ENCODE assay signal across 10 mouse cellular contexts in the genomic region with DNA sequence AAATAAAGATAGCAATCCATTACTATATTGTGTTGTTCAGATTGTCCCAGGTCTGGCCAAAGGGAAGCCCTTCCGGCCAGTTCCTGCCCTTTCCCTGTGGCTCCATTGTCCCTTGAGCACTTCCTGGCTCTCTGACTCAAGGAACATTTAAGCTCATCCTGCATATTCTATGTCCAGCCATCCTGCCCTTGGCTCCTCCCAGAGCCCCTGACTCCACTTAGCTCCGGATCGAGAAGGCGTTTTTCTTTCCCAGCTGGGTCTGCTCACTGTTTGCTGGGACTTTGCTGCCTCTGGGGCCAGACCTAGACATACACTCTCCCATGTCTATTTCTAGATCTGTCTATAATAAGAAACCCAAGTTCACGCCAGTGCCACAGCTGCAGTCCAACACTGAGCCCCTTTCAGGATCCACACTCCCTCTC. TPM values are rescaled to one million over a fixed set of nuclear protein-coding genes. Genes with fewer than 3 reads are reported as not detected.
DNase-seq lines count a peak whose midpoint lies in the region; ATAC-seq and TF ChIP-seq lines count a peak whose summit lies in the region.
"Had no signal": no experiment of that assay in that cellular context is flagged by ENCODE, and none has a peak within 500 bp of the region (broad histone marks: within the 10 kb centered on the region; RNA-seq: fewer than 3 reads in every experiment).

No protein-coding gene starts in this region.

- H3K4me2 ChIP-seq in intestine, embryonic 14.5 days (ENCODE audit: low read length) = peak overlapping the region; percentile 6; the same call in 1 of the 2 replicates
- H3K4me2 ChIP-seq in intestine, postnatal 0 days (replicated peaks; ENCODE audit: low read depth) = no peak overlapping the region; the same call in 1 of the 2 replicates
- no peak overlapping the region for H3K4me2 ChIP-seq in embryonic facial prominence, embryonic 12.5 days (replicated peaks)
- H3K4me2 ChIP-seq in heart, postnatal 0 days (ENCODE audit: low read depth, low read length) = peak overlapping the region; percentile 16; the same call in 1 of the 2 replicates
- peak overlapping the region; percentile 5; the same call in 1 of the 2 replicates for H3K4me2 ChIP-seq in lung, embryonic 14.5 days
- H3K4me2 ChIP-seq: hindbrain, embryonic 15.5 days had no signal

- no peak; the same call in 1 of the 2 replicates for TF ChIP-seq CTCF in intestine, postnatal 0 days (IDR thresholded peaks at IDR 0.05; ENCODE audit: low read depth)
- 0 out of 2 replicates have a peak, but pooled peaks have one; percentile 4 for TF ChIP-seq CTCF in heart, postnatal 0 days (IDR thresholded peaks at IDR 0.05; ENCODE audit: low read depth)
- TF ChIP-seq CTCF in lung, embryonic 14.5 days (IDR thresholded peaks at IDR 0.05; ENCODE audit: low read depth) = no peak
- no peak for TF ChIP-seq CTCF in layer of hippocampus, adult 2 months (conservative IDR thresholded peaks at IDR 0.05)

- ATAC-seq in intestine, embryonic 14.5 days (replicated peaks; ENCODE audit: low FRiP score, low TSS enrichment, low read depth) = peak; percentile 70; the same call in 1 of the 2 replicates
- ATAC-seq in intestine, postnatal 0 days = no peak
- ATAC-seq in embryonic facial prominence, embryonic 12.5 days (ENCODE audit: insufficient number of reproducible peaks, insufficient read depth, low FRiP score, low TSS enrichment) = no peak
- peak; percentile 70 for ATAC-seq in heart, postnatal 0 days (ENCODE audit: insufficient read depth, low read depth)
- peak; percentile 84 for ATAC-seq in lung, embryonic 14.5 days (ENCODE audit: insufficient read depth)

- TF ChIP-seq EP300 in heart, postnatal 0 days (IDR thresholded peaks at IDR 0.05; ENCODE audit: low read depth) = peak; percentile 12; the same call in 1 of the 2 replicates

- H3K4me1 ChIP-seq in intestine, embryonic 14.5 days (replicated peaks; ENCODE audit: control insufficient read depth, insufficient read depth, low read length) = peaks cover 17% of the 10 kb centered on the region; the same call in 1 of the 2 replicates
- no peaks in the 10 kb centered on the region for H3K4me1 ChIP-seq in intestine, postnatal 0 days (replicated peaks; ENCODE audit: control insufficient read depth, insufficient read depth, low read length)
- H3K4me1 ChIP-seq in embryonic facial prominence, embryonic 12.5 days = no peaks in the 10 kb centered on the region
- peaks cover 17% of the 10 kb centered on the region; the same call in 1 of the 2 replicates for H3K4me1 ChIP-seq in heart, postnatal 0 days (ENCODE audit: control insufficient read depth, insufficient read depth)
- H3K4me1 ChIP-seq in lung, embryonic 14.5 days (ENCODE audit: insufficient read depth) = peaks cover 19% of the 10 kb centered on the region; the same call in 1 of the 2 replicates

- no peak overlapping the region for H3K4me3 ChIP-seq in intestine, embryonic 14.5 days (ENCODE audit: low read depth, low read length)
- H3K4me3 ChIP-seq in intestine, postnatal 0 days (ENCODE audit: low read depth, low read length) = no peak overlapping the region
- no peak overlapping the region for H3K4me3 ChIP-seq in embryonic facial prominence, embryonic 12.5 days
- H3K4me3 ChIP-seq in heart, postnatal 0 days (ENCODE audit: low read depth, low read length) = no peak overlapping the region
- no peak overlapping the region for H3K4me3 ChIP-seq in lung, embryonic 14.5 days (ENCODE audit: low read depth, low read length)
- H3K4me3 ChIP-seq in layer of hippocampus, adult 2 months = no peak overlapping the region
- H3K4me3 ChIP-seq: hindbrain, embryonic 15.5 days had no signal

- H3K9me3 ChIP-seq in intestine, embryonic 14.5 days (ENCODE audit: control insufficient read depth, low read length) = no peaks in the 10 kb centered on the region
- no peaks in the 10 kb centered on the region for H3K9me3 ChIP-seq in intestine, postnatal 0 days (ENCODE audit: control insufficient read depth)
- H3K9me3 ChIP-seq in embryonic facial prominence, embryonic 12.5 days = no peaks in the 10 kb centered on the region
- no peaks in the 10 kb centered on the region for H3K9me3 ChIP-seq in heart, postnatal 0 days (replicated peaks; ENCODE audit: control insufficient read depth, low read length)
- no peaks in the 10 kb centered on the region for H3K9me3 ChIP-seq in lung, embryonic 14.5 days (ENCODE audit: low read depth, low read length)
- H3K9me3 ChIP-seq: hindbrain, embryonic 15.5 days had no signal

- no peak overlapping the region for H3K9ac ChIP-seq in intestine, embryonic 14.5 days (ENCODE audit: low read length)
- no peak overlapping the region for H3K9ac ChIP-seq in intestine, postnatal 0 days (ENCODE audit: low read depth, low read length)
- H3K9ac ChIP-seq in embryonic facial prominence, embryonic 12.5 days = no peak overlapping the region
- no peak overlapping the region for H3K9ac ChIP-seq in heart, postnatal 0 days (replicated peaks; ENCODE audit: low read depth, low read length)
- H3K9ac ChIP-seq in lung, embryonic 14.5 days = no peak overlapping the region
- H3K9ac ChIP-seq: hindbrain, embryonic 15.5 days had no signal

- WGBS in intestine, embryonic 14.5 days = 21% methylated on average over 5 of the region's 5 CpGs
- WGBS in intestine, postnatal 0 days = 36% methylated on average over 5 of the region's 5 CpGs
- 33% methylated on average over 5 of the region's 5 CpGs for WGBS in embryonic facial prominence, embryonic 12.5 days
- 11% methylated on average over 5 of the region's 5 CpGs for WGBS in heart, postnatal 0 days
- WGBS in lung, embryonic 14.5 days = 12% methylated on average over 5 of the region's 5 CpGs

- no peaks in the 10 kb centered on the region for H3K27me3 ChIP-seq in intestine, embryonic 14.5 days (replicated peaks; ENCODE audit: control insufficient read depth, insufficient read depth, low read length)
- H3K27me3 ChIP-seq in intestine, postnatal 0 days (replicated peaks; ENCODE audit: control insufficient read depth, insufficient read depth, low read length) = no peaks in the 10 kb centered on the region
- H3K27me3 ChIP-seq in embryonic facial prominence, embryonic 12.5 days = no peaks in the 10 kb centered on the region
- no peaks in the 10 kb centered on the region for H3K27me3 ChIP-seq in heart, postnatal 0 days (ENCODE audit: control insufficient read depth, insufficient read depth, low read length)
- no peaks in the 10 kb centered on the region for H3K27me3 ChIP-seq in lung, embryonic 14.5 days (ENCODE audit: insufficient read depth, low read length)
- H3K27me3 ChIP-seq: hindbrain, embryonic 15.5 days had no signal

- H3K36me3 ChIP-seq in intestine, embryonic 14.5 days (ENCODE audit: control insufficient read depth, insufficient read depth, low read length) = no peaks in the 10 kb centered on the region
- H3K36me3 ChIP-seq in intestine, postnatal 0 days (ENCODE audit: control insufficient read depth, insufficient read depth) = no peaks in the 10 kb centered on the region
- no peaks in the 10 kb centered on the region for H3K36me3 ChIP-seq in embryonic facial prominence, embryonic 12.5 days
- no peaks in the 10 kb centered on the region for H3K36me3 ChIP-seq in heart, postnatal 0 days (replicated peaks; ENCODE audit: control insufficient read depth, insufficient read depth, low read length)
- H3K36me3 ChIP-seq in lung, embryonic 14.5 days (ENCODE audit: insufficient read depth) = no peaks in the 10 kb centered on the region
- H3K36me3 ChIP-seq: hindbrain, embryonic 15.5 days had no signal

- H3K27ac ChIP-seq in intestine, embryonic 14.5 days (ENCODE audit: low read depth) = peak overlapping the region; percentile 60; the same call in 1 of the 2 replicates
- H3K27ac ChIP-seq in intestine, postnatal 0 days (ENCODE audit: low read depth, low read length) = no peak overlapping the region
- H3K27ac ChIP-seq in embryonic facial prominence, embryonic 12.5 days = peak overlapping the region; percentile 51
- H3K27ac ChIP-seq in heart, postnatal 0 days (ENCODE audit: low read depth) = peak overlapping the region; percentile 83
- H3K27ac ChIP-seq in lung, embryonic 14.5 days (ENCODE audit: low read depth) = peak overlapping the region; percentile 55; the same call in 1 of the 2 replicates
- H3K27ac ChIP-seq in layer of hippocampus, adult 2 months = no peak overlapping the region
- H3K27ac ChIP-seq: hindbrain, embryonic 15.5 days had no signal

- DNase-seq in intestine, embryonic 14.5 days (ENCODE audit: low spot score) = peak; percentile 63
- peak; percentile 63 for DNase-seq in heart, postnatal 0 days (ENCODE audit: low spot score)
- peak; percentile 83 for DNase-seq in lung, embryonic 14.5 days
- DNase-seq in layer of hippocampus, adult 2 months (ENCODE audit: low spot score in 2 of 2) = no peak
- DNase-seq in natural killer cell, adult 2 months (ENCODE audit: low spot score in 2 of 2) = no peak
- no peak for DNase-seq in layer of hippocampus, postnatal 36 days
- DNase-seq: cerebellum, adult 18-20 months had no signal

RNA-seq across cellular contexts. Expression of a gene that starts 26.1 kb away (rescaled TPM):
- polyA plus RNA-seq in intestine, embryonic 14.5 days (2014; fragmentation: Nextera tagmentation; extraction: Ambion mirVana) = 12.1 and 12.7 TPM in 2 replicates
- polyA plus RNA-seq in intestine, postnatal 0 days (2015; fragmentation: Nextera tagmentation; extraction: Ambion mirVana) = 3.1 and 4.2 TPM in 2 replicates
- 16.8 and 18.8 TPM in 2 replicates for polyA plus RNA-seq in embryonic facial prominence, embryonic 12.5 days (2016; fragmentation: Nextera tagmentation; extraction: Ambion mirVana)
- 12.2 and 13.1 TPM in 2 replicates for total RNA-seq in heart, postnatal 0 days (2014; rRNA removed; ENCODE audit: low replicate concordance)
- polyA plus RNA-seq in heart, postnatal 0 days (2015; fragmentation: Nextera tagmentation; extraction: Ambion mirVana) = 2.8 and 3.5 TPM in 2 replicates
- polyA plus RNA-seq in lung, embryonic 14.5 days (2014; fragmentation: Nextera tagmentation; extraction: Ambion mirVana) = 14.3 and 15.6 TPM in 2 replicates
- total RNA-seq in layer of hippocampus, adult 2 months (2021) = 10 to 100 TPM; 19.9 to 20.7 TPM
- 10 to 100 TPM; 19.6 to 20.0 TPM for total RNA-seq in layer of hippocampus, postnatal 36 days (2021)

RNA-seq across cellular contexts. Expression of a gene that starts 55.5 kb away (rescaled TPM):
- polyA plus RNA-seq in intestine, embryonic 14.5 days (2014; fragmentation: Nextera tagmentation; extraction: Ambion mirVana) = 77.1 and 78.0 TPM in 2 replicates
- polyA plus RNA-seq in intestine, postnatal 0 days (2015; fragmentation: Nextera tagmentation; extraction: Ambion mirVana) = 56.4 and 57.3 TPM in 2 replicates
- polyA plus RNA-seq in embryonic facial prominence, embryonic 12.5 days (2016; fragmentation: Nextera tagmentation; extraction: Ambion mirVana) = 95.0 and 99.5 TPM in 2 replicates
- 113 and 139 TPM in 2 replicates for total RNA-seq in heart, postnatal 0 days (2014; rRNA removed; ENCODE audit: low replicate concordance)
- 56.2 and 65.9 TPM in 2 replicates for polyA plus RNA-seq in heart, postnatal 0 days (2015; fragmentation: Nextera tagmentation; extraction: Ambion mirVana)
- polyA plus RNA-seq in lung, embryonic 14.5 days (2014; fragmentation: Nextera tagmentation; extraction: Ambion mirVana) = 77.2 and 83.9 TPM in 2 replicates
- total RNA-seq in layer of hippocampus, adult 2 months (2021) = 10 to 100 TPM; 86.1 to 86.5 TPM
- 10 to 100 TPM; 80.2 to 86.1 TPM for total RNA-seq in layer of hippocampus, postnatal 36 days (2021)

Comparison
In these comparisons a context has a peak if more than half of its experiments do, and no peak if none do; other contexts are left out.
1. ATAC-seq: peak in intestine, embryonic 14.5 days (single experiment), heart, postnatal 0 days (single experiment) and lung, embryonic 14.5 days (single experiment); none in intestine, postnatal 0 days (single experiment) and embryonic facial prominence, embryonic 12.5 days (single experiment).
2. H3K27ac ChIP-seq: peak in intestine, embryonic 14.5 days (single experiment), embryonic facial prominence, embryonic 12.5 days (single experiment), heart, postnatal 0 days (single experiment) and lung, embryonic 14.5 days (single experiment); none in intestine, postnatal 0 days (single experiment) and layer of hippocampus, adult 2 months (single experiment).
3. H3K4me2 ChIP-seq: peak in intestine, embryonic 14.5 days (single experiment), heart, postnatal 0 days (single experiment) and lung, embryonic 14.5 days (single experiment); none in intestine, postnatal 0 days (single experiment) and embryonic facial prominence, embryonic 12.5 days (single experiment).
4. DNase-seq: peak in intestine, embryonic 14.5 days (single experiment), heart, postnatal 0 days (single experiment) and lung, embryonic 14.5 days (single experiment); none in layer of hippocampus, adult 2 months (0 of 2), natural killer cell, adult 2 months (0 of 2) and layer of hippocampus, postnatal 36 days (0 of 2).